Mouse (Mus musculus) embryonic facial prominence, embryonic 13.5 days (tissue): ENCODE results near the gene Hook2. TPM values are rescaled to one million over a fixed set of nuclear protein-coding genes. Genes with fewer than 3 reads are reported as not detected.
A peak's percentile ranks its signal among the peaks of the same experiment; 100 is the strongest.

Source experiments
- ATAC-seq: fragments of 200-750 bp; cut with Nextera tagmentation; 2 replicates; pipeline ENCODE4 v1.8.0; 2017; ENCODE audit warnings: low read depth; ENCODE audit not compliant: insufficient number of reproducible peaks, insufficient read depth, low FRiP score, low TSS enrichment
- H3K27ac ChIP-seq: fragments of 300-500 bp; sonication (generic); 2 replicates; pipeline ENCODE4 v1.5.1; 2015; ENCODE audit warnings: moderate library complexity, mild to moderate bottlenecking, inconsistent platforms
- H3K27me3 ChIP-seq: fragments of 300-500 bp; sonication (generic); 2 replicates; pipeline ENCODE4 v1.6.1; 2015; ENCODE audit warnings: mild to moderate bottlenecking, inconsistent platforms
- H3K36me3 ChIP-seq: fragments of 300-500 bp; sonication (generic); 2 replicates; pipeline ENCODE4 v1.6.1; 2015; ENCODE audit warnings: mild to moderate bottlenecking, inconsistent platforms
- H3K4me1 ChIP-seq: fragments of 300-500 bp; sonication (generic); 2 replicates; pipeline ENCODE4 v1.6.1; 2015; ENCODE audit warnings: inconsistent platforms
- H3K4me2 ChIP-seq: fragments of 300-500 bp; sonication (generic); 2 replicates; pipeline ENCODE4 v1.6.1; 2015; ENCODE audit warnings: moderate library complexity, mild to moderate bottlenecking, inconsistent platforms
- H3K4me3 ChIP-seq: fragments of 300-500 bp; sonication (generic); 2 replicates; pipeline ENCODE4 v1.5.1; 2015; ENCODE audit warnings: mild to moderate bottlenecking, inconsistent platforms
- H3K9ac ChIP-seq: fragments of 300-500 bp; sonication (generic); 2 replicates; pipeline ENCODE4 v1.6.1; 2015; ENCODE audit warnings: mild to moderate bottlenecking, inconsistent platforms
- H3K9me3 ChIP-seq: fragments of 300-500 bp; sonication (generic); 2 replicates; pipeline ENCODE4 v1.6.1; 2016; ENCODE audit warnings: inconsistent platforms
- WGBS: fragments of 180-500 bp; shearing (Covaris S2); methylation state at CpG from one replicate; pipeline ENCODE4 v1.1.7; 2015; ENCODE audit warnings: mixed read lengths; 5-methylcytosine and 5-hydroxymethylcytosine counted together
- polyA plus RNA-seq: library from polyadenylated mRNA; unstranded; fragments of >200 nt; fragmentation: Nextera tagmentation; extraction: Ambion mirVana; gene quantifications from 2 replicates; pipeline ENCODE4 v1.2.1, GENCODE M21; 2015

Hook2 gene
- polyA plus RNA-seq, 1 experiment from 2014 or later = 23.2 TPM

DNA sequence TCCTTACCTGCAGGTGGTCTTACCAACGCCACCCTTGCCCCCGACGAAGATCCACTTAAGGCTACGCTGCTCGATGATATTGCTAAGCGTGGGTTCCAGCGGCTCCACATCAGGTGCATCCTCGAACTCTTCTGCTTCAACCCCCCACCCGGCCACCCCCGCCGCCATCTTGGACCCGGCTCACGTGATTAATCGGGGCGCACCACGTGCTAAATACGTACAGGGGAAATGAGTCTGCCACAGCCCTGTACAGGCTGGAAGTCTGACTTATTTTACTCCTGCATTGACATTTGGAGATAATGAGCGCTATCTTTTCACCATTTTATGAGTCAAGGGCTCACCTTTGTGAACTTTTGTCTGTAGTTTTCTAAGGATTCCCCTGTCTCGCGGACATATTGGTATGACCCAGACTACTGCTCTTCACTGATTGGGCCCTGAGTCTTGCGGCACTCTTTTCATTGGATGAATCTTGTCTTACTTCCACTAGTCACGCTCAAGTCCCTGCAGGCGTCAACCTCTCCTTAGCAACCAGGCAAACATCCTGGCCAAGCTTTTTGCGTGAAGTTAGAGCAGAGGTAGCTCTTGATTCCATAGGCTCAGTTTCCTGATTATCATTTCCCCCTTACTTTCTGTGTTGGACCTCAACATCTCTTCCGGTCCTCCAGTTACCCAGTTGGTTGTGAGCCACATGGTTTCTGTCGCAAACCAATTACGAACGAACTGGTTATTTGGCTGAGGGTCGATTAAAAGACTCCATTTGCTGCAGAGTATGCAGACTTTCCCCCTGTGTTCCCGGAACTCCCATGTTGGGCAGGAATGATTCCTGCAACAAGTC lies 34.9 kb downstream of the Hook2 start, which contains the start of gene Asna1:
TSS of gene Asna1 (minus strand) at position 184 of the 835 bp plus-strand sequence.
- Histone ChIP-seq H3K36me3 (peaks cover 53% of the 10 kb centered on the region), H3K27me3 (no peaks in the 10 kb centered on the region), H3K4me3 (peak within 1 kb of the TSS; percentile 99), H3K4me1 (peaks cover 38% of the 10 kb centered on the region), H3K4me2 (peak within 1 kb of the TSS; percentile 92), H3K9me3 (no peaks in the 10 kb centered on the region), H3K9ac (peak within 1 kb of the TSS; percentile 76), H3K27ac (peak within 1 kb of the TSS; percentile 90)
- ATAC-seq = peak; percentile 83
- 6% methylated on average over 30 of the region's 30 CpGs for WGBS

DNA sequence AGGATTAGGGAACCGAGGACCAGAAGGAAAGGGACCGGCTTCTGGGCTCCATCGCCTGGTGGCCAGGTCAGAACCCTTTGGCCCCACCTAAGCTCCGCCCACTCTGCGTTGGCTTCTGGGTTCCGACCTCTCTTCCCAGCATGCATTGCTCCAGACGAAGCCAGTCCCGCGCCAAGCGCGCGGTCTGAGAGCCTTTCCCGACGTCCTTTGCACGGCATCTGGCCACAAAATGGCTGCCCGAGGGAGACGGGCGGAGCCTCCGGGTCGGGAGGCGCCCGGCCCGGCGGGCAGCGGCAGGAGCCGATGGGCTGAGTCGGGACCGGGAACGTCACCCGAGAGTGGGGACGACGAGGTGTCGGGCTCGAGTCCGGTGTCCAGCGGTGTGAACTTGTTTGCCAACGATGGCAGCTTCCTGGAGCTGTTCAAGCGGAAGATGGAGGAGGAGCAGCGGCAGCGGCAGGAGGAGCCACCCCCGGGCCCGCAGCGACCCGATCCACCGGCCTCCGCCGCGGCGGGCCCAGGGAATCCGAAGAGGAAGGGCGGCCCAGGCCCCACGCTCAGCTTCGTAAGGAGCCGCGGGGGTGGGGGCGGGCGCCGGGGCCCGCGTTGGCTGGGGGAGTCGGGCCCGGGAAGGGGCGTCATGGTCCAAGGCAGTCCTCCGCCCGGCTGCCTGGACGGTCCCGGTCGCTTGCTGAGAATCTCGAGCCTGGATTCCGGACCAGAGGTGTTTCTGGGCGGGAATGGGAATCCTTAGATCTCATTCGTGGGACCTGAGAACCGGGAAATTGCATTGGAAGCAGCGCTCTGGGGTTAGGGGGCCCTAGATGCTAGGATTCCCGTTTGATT lies 36.5 kb downstream of the Hook2 start, which contains the start of gene Trir:
TSS of gene Trir (plus strand) at position 154 of the 846 bp plus-strand sequence.
- peak; percentile 77 for ATAC-seq
- Histone ChIP-seq H3K27ac (peak within 1 kb of the TSS; percentile 90), H3K27me3 (no peaks in the 10 kb centered on the region), H3K36me3 (peaks cover 52% of the 10 kb centered on the region), H3K4me2 (peak within 1 kb of the TSS; percentile 92), H3K4me3 (peak within 1 kb of the TSS; percentile 99), H3K4me1 (peaks cover 38% of the 10 kb centered on the region), H3K9ac (peak within 1 kb of the TSS; percentile 100), H3K9me3 (no peaks in the 10 kb centered on the region)
- under 1% methylated on average over 75 of the region's 75 CpGs for WGBS

DNA sequence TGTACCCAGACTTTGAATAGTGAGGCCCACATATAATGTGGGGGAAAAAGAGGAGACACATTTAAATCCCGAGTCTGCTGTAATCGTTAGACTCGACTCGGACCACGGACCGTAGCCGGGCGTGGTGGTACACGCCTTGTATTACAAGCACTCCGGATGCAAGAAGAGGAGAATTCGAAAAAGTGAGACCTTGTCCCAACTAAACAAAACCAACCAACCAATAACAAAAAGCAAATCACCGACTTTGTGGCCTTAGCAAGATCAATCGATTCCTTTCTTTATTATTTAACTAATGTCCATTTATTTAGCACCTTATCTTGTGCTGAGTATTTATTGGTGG lies 37.1 kb downstream of the Hook2 start:
- peak overlapping the region; percentile 90 for H3K27ac ChIP-seq
- peak overlapping the region; percentile 100 for H3K9ac ChIP-seq
- peak overlapping the region; percentile 99 for H3K4me3 ChIP-seq
- H3K4me2 ChIP-seq = peak overlapping the region; percentile 92
- no peak for ATAC-seq
- no peaks in the 10 kb centered on the region for H3K9me3 ChIP-seq
- H3K27me3 ChIP-seq = no peaks in the 10 kb centered on the region
- H3K36me3 ChIP-seq = peaks cover 52% of the 10 kb centered on the region
- H3K4me1 ChIP-seq = peaks cover 38% of the 10 kb centered on the region
- WGBS = 2% methylated on average over 13 of the region's 13 CpGs

GRCm38 (mm10) chr8:85027922-85028321 lies 37.5 kb downstream of the Hook2 start:
- 25% methylated on average over 2 of the region's 2 CpGs for WGBS
- Histone ChIP-seq H3K4me2 (peak overlapping the region; percentile 92), H3K27me3 (no peaks in the 10 kb centered on the region), H3K9ac (peak overlapping the region; percentile 100), H3K4me1 (peaks cover 38% of the 10 kb centered on the region), H3K4me3 (peak overlapping the region; percentile 99), H3K27ac (no peak overlapping the region), H3K36me3 (peaks cover 52% of the 10 kb centered on the region), H3K9me3 (no peaks in the 10 kb centered on the region)
- no peak for ATAC-seq

- H3K4me3 ChIP-seq = peak overlapping the region; percentile 99; the same call in 1 of the 2 replicates
- no peaks in the 10 kb centered on the region for H3K9me3 ChIP-seq
- no peaks in the 10 kb centered on the region for H3K27me3 ChIP-seq
- ATAC-seq = no peak
- H3K27ac ChIP-seq = no peak overlapping the region
- 87% methylated on average over 14 of the region's 14 CpGs for WGBS
- peak overlapping the region; percentile 100 for H3K9ac ChIP-seq
- H3K4me1 ChIP-seq = peaks cover 35% of the 10 kb centered on the region
- H3K36me3 ChIP-seq = peaks cover 51% of the 10 kb centered on the region
- peak overlapping the region; percentile 92; the same call in 1 of the 2 replicates for H3K4me2 ChIP-seq
These were observed 38.9 kb downstream of the Hook2 start for GRCm38 (mm10) chr8:85029271-85029670.

GRCm38 (mm10) chr8:85032622-85033311 lies 42.4 kb downstream of the Hook2 start:
- H3K9ac ChIP-seq = no peak overlapping the region
- no peaks in the 10 kb centered on the region for H3K9me3 ChIP-seq
- peaks cover 31% of the 10 kb centered on the region for H3K4me1 ChIP-seq
- no peak overlapping the region for H3K27ac ChIP-seq
- H3K36me3 ChIP-seq = peaks cover 51% of the 10 kb centered on the region
- 84% methylated on average over 4 of the region's 4 CpGs for WGBS
- H3K4me3 ChIP-seq = no peak overlapping the region
- no peak overlapping the region for H3K4me2 ChIP-seq
- H3K27me3 ChIP-seq = no peaks in the 10 kb centered on the region
- ATAC-seq = no peak

DNA sequence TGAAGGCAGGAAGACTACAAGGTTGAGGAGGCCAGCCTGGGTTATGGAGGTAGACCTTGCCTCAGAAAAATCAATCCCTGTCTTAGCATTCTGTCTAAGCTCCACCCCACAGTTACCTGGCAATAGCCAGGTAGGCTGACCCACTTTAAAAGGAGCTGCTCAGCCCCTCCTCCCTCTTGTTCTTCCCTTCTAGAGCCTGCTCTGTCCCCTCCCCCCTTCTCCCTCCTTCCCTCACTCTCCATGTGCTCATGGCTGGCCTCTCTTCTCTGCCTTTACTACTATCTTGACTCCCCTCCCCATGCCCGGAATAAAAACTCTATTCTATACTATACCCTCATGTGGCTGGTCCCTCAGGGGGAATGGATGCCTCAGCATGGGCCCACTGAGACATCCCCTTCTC lies 43.5 kb downstream of the Hook2 start:
- H3K36me3 ChIP-seq = peaks cover 49% of the 10 kb centered on the region
- H3K27ac ChIP-seq = no peak overlapping the region
- ATAC-seq = no peak
- H3K9me3 ChIP-seq = no peaks in the 10 kb centered on the region
- H3K27me3 ChIP-seq = no peaks in the 10 kb centered on the region
- no peak overlapping the region for H3K9ac ChIP-seq
- 54% methylated on average over 1 of the region's 1 CpGs for WGBS
- peak overlapping the region; percentile 14; the same call in 1 of the 2 replicates for H3K4me2 ChIP-seq
- no peak overlapping the region for H3K4me3 ChIP-seq
- H3K4me1 ChIP-seq = peaks cover 27% of the 10 kb centered on the region

GRCm38 (mm10) chr8:85034764-85035163 lies 44.4 kb downstream of the Hook2 start:
- peak overlapping the region; percentile 95 for H3K9ac ChIP-seq
- H3K36me3 ChIP-seq = peaks cover 40% of the 10 kb centered on the region
- peak overlapping the region; percentile 80 for H3K4me2 ChIP-seq
- H3K4me1 ChIP-seq = peaks cover 30% of the 10 kb centered on the region
- no peak for ATAC-seq
- H3K9me3 ChIP-seq = no peaks in the 10 kb centered on the region
- 0 out of 2 replicates have a peak overlapping the region, but pooled peaks have one; percentile 100 for H3K27ac ChIP-seq
- 5% methylated on average over 12 of the region's 13 CpGs for WGBS
- peak overlapping the region; percentile 81 for H3K4me3 ChIP-seq
- H3K27me3 ChIP-seq = no peaks in the 10 kb centered on the region

DNA sequence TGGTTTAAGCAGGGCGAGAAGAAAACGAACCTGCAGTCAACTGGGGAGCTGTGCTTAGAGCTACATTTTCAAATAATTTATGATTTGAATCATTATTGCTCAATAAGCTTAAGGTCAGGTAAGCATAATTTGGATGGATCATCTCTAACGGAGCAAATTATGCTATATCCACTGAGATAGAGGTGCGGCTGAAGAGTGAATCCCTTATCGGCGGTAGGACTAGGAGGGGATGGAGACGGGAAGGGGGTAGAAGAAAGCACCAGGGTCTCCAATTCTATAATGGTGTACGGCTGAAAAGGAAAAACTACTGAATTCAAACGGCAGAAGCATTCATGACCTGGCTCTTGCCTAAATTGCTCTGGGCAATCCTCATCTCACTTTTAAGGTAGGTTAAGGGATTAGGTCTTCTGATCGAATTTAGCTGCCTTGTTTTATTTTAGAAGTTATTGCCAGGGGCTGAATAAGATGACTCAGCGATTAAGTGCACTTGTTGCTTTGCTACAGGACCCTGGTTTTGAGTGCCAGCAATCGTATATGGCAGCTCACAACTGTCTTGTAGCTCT lies 44.8 kb downstream of the Hook2 start:
- Histone ChIP-seq H3K9ac (peak overlapping the region; percentile 95), H3K4me2 (peak overlapping the region; percentile 80), H3K27ac (peak overlapping the region; percentile 100), H3K9me3 (no peaks in the 10 kb centered on the region), H3K4me1 (peaks cover 30% of the 10 kb centered on the region), H3K4me3 (peak overlapping the region; percentile 81), H3K36me3 (peaks cover 40% of the 10 kb centered on the region), H3K27me3 (no peaks in the 10 kb centered on the region)
- no peak for ATAC-seq
- 5% methylated on average over 12 of the region's 12 CpGs for WGBS

GRCm38 (mm10) chr8:85035728-85036310 lies 45.4 kb downstream of the Hook2 start:
- Histone ChIP-seq H3K27me3 (no peaks in the 10 kb centered on the region), H3K4me3 (peak overlapping the region; percentile 81), H3K4me1 (peaks cover 34% of the 10 kb centered on the region), H3K9me3 (no peaks in the 10 kb centered on the region), H3K36me3 (peaks cover 41% of the 10 kb centered on the region), H3K27ac (peak overlapping the region; percentile 100), H3K4me2 (peak overlapping the region; percentile 80), H3K9ac (peak overlapping the region; percentile 95)
- under 1% methylated on average over 15 of the region's 15 CpGs for WGBS
- ATAC-seq = no peak
